Mouse (Mus musculus): ENCODE measurements at regions not wholly inside any gene's neighbourhood (a gene's known extent, or its start where the extent isn't known, plus 50 kb on each side); places are given as distances from the start of the nearest gene placed in this dataset.

DNA sequence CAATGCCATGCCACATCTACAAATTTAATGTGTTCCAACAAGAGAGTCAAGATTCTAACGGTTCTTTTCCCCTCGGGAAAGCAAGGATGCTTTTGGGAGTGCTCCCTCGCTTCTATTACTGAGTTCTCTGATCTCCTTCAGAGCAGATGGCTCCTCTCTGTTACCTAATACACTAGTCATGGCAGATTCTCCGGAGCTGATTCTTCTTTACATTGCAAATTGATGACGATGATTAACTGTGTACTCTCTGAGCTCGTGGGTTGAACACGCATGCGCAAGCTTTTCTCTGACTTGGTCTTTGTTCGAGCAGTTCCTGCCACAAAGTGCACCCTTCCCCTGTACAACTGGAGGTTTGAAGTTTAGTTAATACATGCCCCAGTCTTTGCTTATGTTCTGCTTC, 471.5 kb upstream of the Tenm4 start:
- H3K27ac ChIP-seq: no peak overlapping the region
- ATAC-seq (replicated peaks; ENCODE audit: low FRiP score): no peak
- no peaks in the 10 kb centered on the region for H3K27me3 ChIP-seq
- no peak overlapping the region for H3K9ac ChIP-seq
- 74% methylated on average over 9 of the region's 9 CpGs for WGBS
- no peaks in the 10 kb centered on the region for H3K36me3 ChIP-seq
- H3K4me2 ChIP-seq: no peak overlapping the region
- H3K4me3 ChIP-seq (replicated peaks): no peak overlapping the region
- no peaks in the 10 kb centered on the region for H3K4me1 ChIP-seq
- no peaks in the 10 kb centered on the region for H3K9me3 ChIP-seq (replicated peaks)

DNA sequence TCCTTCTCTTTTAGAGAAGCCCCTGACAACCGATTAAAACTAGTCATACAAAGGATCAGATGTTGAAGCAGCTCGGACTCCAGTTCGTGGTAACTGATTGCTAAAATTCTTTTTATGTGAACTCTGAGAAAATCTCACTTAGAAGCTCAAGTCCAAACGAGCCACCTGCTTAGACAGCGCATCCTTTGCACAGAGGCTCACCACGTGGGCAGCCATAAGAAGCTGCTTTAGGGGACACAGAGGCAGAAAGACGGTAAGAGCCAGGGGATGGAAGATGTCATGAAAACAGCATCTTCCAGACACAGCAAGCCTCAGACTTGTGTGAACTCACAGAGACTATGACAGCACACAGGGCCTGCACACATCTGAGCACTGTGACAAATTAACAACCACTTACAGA, 461.0 kb upstream of the Tenm4 start:
- no peak for ATAC-seq (replicated peaks; ENCODE audit: low FRiP score)
- Histone ChIP-seq H3K9me3 (replicated peaks) (no peaks in the 10 kb centered on the region), H3K9ac (no peak overlapping the region), H3K27ac (no peak overlapping the region), H3K4me1 (no peaks in the 10 kb centered on the region), H3K27me3 (no peaks in the 10 kb centered on the region), H3K36me3 (no peaks in the 10 kb centered on the region), H3K4me3 (replicated peaks) (no peak overlapping the region), H3K4me2 (no peak overlapping the region)
- 83% methylated on average over 7 of the region's 7 CpGs for WGBS

DNA sequence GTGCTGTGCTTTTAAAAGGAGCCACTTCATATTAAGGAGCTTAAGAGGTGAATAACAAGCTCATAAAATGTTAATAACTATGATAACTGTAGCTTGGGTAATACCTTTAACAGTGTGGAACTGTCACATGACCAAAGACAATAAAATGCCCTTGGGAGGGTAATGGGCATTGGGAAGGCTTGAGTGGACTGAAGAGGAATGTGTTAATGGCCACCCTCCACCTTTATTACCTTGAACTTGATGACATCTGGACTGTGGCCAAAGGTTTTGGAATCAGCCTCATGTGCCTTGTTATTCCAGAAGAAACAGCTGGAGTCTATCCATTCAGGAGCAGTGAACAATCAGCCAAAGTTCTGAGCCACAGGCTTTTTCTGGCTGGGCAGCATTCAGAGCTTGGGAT, 451.0 kb upstream of the Tenm4 start:
- Histone ChIP-seq H3K27me3 (no peaks in the 10 kb centered on the region), H3K4me1 (no peaks in the 10 kb centered on the region), H3K27ac (no peak overlapping the region), H3K4me2 (no peak overlapping the region), H3K9ac (no peak overlapping the region), H3K4me3 (replicated peaks) (no peak overlapping the region), H3K36me3 (no peaks in the 10 kb centered on the region), H3K9me3 (replicated peaks) (no peaks in the 10 kb centered on the region)
- no peak; the same call in 1 of the 2 replicates for ATAC-seq (replicated peaks; ENCODE audit: low FRiP score)

DNA sequence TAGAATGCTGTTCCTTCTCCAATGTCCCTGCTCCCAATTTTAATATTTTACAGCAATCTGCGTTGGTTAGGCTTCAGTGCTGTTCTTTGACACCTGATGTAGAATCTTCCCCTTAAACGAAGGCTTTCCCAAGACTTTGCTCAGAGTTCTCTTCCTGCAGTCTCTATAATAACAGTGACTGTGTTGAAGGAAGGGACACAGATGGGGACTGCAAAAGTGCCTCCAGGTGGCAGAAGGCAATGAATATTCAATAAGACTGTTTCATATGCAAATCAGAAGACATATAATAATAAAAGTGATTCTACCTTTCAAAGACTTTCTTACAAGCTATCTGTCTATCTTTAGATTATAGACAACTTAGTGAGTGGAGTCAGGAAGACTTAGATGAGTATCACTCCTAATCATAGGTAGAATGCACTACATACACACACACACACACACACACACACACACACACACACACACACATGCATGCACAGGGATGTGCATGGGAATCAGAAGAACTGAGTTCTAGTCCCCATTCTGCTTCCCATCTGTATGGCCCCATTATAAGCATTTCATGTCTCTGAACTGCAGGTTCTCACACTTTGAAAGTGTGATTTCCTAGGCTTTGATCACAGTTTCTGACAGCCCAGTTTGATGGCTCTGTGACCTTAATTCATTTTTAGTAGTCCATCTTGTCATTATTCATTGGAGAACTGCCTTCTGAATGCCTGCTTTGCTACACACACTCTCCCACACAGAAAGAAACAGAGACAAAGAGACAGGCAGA, 445.1 kb upstream of the Tenm4 start:
- Histone ChIP-seq H3K4me3 (replicated peaks) (no peak overlapping the region), H3K4me1 (no peaks in the 10 kb centered on the region), H3K4me2 (no peak overlapping the region), H3K9me3 (replicated peaks) (no peaks in the 10 kb centered on the region), H3K27me3 (no peaks in the 10 kb centered on the region), H3K36me3 (no peaks in the 10 kb centered on the region), H3K9ac (no peak overlapping the region), H3K27ac (no peak overlapping the region)
- no peak for ATAC-seq (replicated peaks; ENCODE audit: low FRiP score)
- WGBS: 79% methylated on average over 2 of the region's 2 CpGs

DNA sequence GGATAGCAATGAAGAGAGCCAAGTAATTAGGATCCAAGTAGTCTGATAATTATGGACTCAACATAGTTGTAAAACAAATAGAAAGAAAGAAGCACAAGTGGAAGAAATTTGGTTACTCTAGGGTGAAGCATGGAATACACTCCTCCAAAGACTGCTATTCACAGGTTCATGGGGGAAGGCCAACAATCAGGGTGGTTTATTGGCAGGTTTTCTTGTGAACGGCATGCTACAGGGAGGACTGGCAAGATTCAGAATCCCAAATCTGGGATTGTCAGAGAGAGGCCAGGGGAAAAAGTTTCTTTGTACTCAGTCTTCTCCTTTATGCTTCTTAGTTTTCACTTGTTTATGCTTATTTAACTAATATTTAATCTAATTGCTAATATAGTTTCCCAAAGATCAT, 437.2 kb upstream of the Tenm4 start:
- Histone ChIP-seq H3K4me3 (replicated peaks) (no peak overlapping the region), H3K27ac (no peak overlapping the region), H3K4me1 (no peaks in the 10 kb centered on the region), H3K9ac (no peak overlapping the region), H3K4me2 (no peak overlapping the region), H3K9me3 (replicated peaks) (no peaks in the 10 kb centered on the region), H3K36me3 (no peaks in the 10 kb centered on the region), H3K27me3 (no peaks in the 10 kb centered on the region)
- ATAC-seq (replicated peaks; ENCODE audit: low FRiP score): no peak
- 87% methylated on average over 1 of the region's 1 CpGs for WGBS

DNA sequence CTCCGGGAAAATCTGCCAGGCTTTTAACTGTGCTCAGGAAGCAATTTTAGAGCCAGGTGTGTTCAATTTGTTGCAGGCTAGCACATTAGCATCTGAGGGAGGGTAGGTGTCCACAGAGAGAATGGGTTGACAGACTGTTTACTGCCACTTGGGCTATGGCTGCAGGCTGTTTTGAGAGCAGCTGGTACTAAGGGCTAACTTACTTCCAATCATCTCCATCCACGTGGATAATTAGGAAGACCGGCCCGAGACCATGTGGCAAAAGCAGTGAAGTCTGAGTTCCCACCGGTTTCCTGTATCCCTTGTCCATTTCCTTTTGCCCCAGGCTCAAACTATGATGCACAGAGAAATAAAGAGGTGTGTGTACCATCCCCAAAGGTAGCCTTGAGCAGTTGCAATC, 436.5 kb upstream of the Tenm4 start:
- H3K27me3 ChIP-seq: no peaks in the 10 kb centered on the region
- ATAC-seq (replicated peaks; ENCODE audit: low FRiP score): no peak
- H3K4me1 ChIP-seq: no peaks in the 10 kb centered on the region
- no peaks in the 10 kb centered on the region for H3K9me3 ChIP-seq (replicated peaks)
- H3K27ac ChIP-seq: no peak overlapping the region
- no peak overlapping the region for H3K4me2 ChIP-seq
- H3K36me3 ChIP-seq: no peaks in the 10 kb centered on the region
- 61% methylated on average over 5 of the region's 5 CpGs for WGBS
- H3K4me3 ChIP-seq (replicated peaks): no peak overlapping the region
- H3K9ac ChIP-seq: no peak overlapping the region

DNA sequence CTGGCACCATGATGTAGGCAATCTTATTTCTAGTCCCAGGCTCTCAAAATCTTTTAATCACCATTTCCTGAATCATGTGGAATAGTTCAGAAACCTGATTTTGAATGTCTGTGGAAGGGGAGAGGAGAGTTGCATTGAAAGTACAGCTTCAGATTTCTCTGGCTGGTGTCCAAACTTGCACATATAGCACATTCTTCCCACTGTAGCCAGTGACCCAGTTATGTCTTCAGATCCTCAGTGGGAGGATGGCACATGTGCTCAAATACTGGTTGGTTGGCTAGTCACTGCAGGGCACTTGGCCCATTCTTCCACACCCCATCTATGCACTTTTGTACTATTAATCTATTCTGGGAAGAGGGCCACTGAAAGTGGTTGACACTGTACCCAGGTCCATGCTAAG, 434.3 kb upstream of the Tenm4 start:
- H3K9me3 ChIP-seq (replicated peaks): no peaks in the 10 kb centered on the region
- H3K4me2 ChIP-seq: no peak overlapping the region
- H3K4me3 ChIP-seq (replicated peaks): no peak overlapping the region
- H3K27ac ChIP-seq: no peak overlapping the region
- no peaks in the 10 kb centered on the region for H3K27me3 ChIP-seq
- H3K4me1 ChIP-seq: no peaks in the 10 kb centered on the region
- H3K9ac ChIP-seq: no peak overlapping the region
- no peaks in the 10 kb centered on the region for H3K36me3 ChIP-seq
- no peak for ATAC-seq (replicated peaks; ENCODE audit: low FRiP score)

DNA sequence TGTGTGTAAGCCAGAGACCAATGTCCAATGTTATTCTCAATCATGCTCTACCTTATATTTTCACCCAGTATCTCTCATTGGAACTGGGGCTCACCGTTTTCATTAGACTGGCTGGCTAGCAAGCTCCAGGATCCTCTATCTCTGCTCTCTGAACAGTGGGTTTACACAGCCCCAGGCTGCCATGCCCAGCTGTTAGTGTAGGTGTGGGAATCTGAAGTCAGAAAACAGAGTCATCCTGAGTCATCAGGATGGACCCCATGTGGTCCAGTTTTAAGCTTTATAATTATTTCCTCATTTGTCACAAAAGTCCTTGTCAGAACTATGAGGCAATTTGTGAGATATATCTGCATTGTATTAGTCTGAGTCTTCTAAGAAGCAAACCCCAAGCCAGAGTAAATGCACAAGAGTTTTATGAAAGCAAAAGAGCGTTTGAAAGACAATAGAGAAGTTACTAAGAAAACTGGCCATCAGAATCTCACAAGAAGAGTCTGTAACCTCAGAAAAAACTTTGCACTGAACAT, 432.3 kb upstream of the Tenm4 start:
- no peak overlapping the region for H3K9ac ChIP-seq
- no peaks in the 10 kb centered on the region for H3K4me1 ChIP-seq
- H3K9me3 ChIP-seq (replicated peaks): no peaks in the 10 kb centered on the region
- H3K27ac ChIP-seq: no peak overlapping the region
- WGBS: 76% methylated on average over 2 of the region's 2 CpGs
- no peak overlapping the region for H3K4me2 ChIP-seq
- no peaks in the 10 kb centered on the region for H3K27me3 ChIP-seq
- no peaks in the 10 kb centered on the region for H3K36me3 ChIP-seq
- H3K4me3 ChIP-seq (replicated peaks): no peak overlapping the region
- ATAC-seq (replicated peaks; ENCODE audit: low FRiP score): no peak

DNA sequence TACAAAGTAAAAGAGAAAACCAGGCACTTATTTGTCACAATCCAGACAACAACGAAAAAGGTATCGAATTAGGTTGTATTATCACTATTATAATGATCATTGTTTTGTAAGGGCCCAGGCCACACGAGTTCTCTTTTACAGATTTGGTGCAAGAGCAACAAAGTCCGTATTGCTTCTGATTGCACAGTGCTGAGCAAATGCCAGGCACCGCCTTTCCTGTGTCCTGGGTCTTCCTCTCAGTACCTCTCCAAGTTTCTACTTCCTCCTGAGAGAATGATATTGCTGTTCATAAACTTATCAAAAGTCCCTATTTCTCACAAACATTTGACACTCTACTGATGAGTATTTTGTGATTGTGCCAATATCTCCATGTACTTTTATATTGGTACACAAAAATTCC, 431.3 kb upstream of the Tenm4 start:
- no peak overlapping the region for H3K9ac ChIP-seq
- no peaks in the 10 kb centered on the region for H3K9me3 ChIP-seq (replicated peaks)
- 84% methylated on average over 5 of the region's 5 CpGs for WGBS
- no peak overlapping the region for H3K4me3 ChIP-seq (replicated peaks)
- H3K4me2 ChIP-seq: no peak overlapping the region
- ATAC-seq (replicated peaks; ENCODE audit: low FRiP score): no peak
- no peak overlapping the region for H3K27ac ChIP-seq
- H3K4me1 ChIP-seq: no peaks in the 10 kb centered on the region
- no peaks in the 10 kb centered on the region for H3K27me3 ChIP-seq
- H3K36me3 ChIP-seq: no peaks in the 10 kb centered on the region

DNA sequence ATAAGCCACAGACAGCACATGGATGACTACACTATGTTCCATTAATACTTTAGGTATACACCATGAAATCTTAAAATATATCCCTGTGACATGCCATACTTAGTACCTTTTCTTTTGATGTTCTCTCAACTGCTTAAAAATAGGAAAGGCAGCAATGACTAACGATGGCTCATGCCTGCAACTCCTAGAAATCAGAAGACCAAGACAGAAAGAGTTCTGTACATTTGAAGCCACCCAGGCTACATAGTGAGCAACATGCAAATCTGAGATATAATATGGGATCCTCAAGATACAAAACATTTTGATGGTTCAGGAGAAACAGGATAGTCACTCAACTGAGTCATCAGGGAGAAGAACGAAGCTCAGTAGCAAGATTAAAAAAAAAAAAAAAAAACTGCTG, 412.7 kb upstream of the Tenm4 start:
- H3K4me2 ChIP-seq: no peak overlapping the region
- H3K9me3 ChIP-seq (replicated peaks): no peaks in the 10 kb centered on the region
- H3K27ac ChIP-seq: no peak overlapping the region
- H3K4me1 ChIP-seq: no peaks in the 10 kb centered on the region
- WGBS: 85% methylated on average over 2 of the region's 2 CpGs
- H3K4me3 ChIP-seq (replicated peaks): no peak overlapping the region
- H3K36me3 ChIP-seq: no peaks in the 10 kb centered on the region
- H3K27me3 ChIP-seq: no peaks in the 10 kb centered on the region
- ATAC-seq (replicated peaks; ENCODE audit: low FRiP score): no peak
- H3K9ac ChIP-seq: no peak overlapping the region

DNA sequence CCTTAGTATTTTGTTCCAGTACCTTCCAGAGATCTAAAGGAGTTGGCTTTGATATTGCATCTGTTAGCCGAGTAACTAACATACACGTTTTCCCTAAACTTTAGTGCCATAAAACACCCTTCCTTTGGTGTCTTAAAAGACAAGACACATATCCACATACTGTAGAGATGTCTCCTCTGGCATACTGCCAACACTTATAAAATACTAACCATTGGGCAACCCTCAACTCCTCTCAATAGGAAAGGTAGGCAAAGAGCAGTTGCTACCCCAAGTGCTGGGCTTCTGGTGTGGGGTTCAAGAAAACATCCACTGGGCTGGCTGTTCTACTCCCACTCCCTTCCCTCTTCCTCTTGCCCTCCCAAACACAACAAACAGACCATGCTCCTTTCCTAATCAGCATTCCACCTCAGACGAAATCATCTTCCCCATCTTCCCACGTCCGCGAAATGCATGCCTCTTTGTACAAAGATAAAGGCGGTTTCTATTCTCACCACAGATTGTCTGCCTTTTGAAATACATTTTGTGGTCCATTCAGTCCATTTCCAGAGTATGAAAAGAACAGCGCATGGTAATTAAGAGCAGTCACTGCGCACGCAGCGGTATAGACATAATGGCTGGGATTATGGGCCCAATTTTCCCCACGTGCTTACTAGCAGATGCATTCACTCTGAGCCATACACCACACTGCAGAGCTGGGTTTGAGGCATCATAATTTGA, 409.9 kb upstream of the Tenm4 start:
- H3K27me3 ChIP-seq: no peaks in the 10 kb centered on the region
- H3K4me3 ChIP-seq (replicated peaks): no peak overlapping the region
- 88% methylated on average over 12 of the region's 12 CpGs for WGBS
- no peak for ATAC-seq (replicated peaks; ENCODE audit: low FRiP score)
- H3K9me3 ChIP-seq (replicated peaks): no peaks in the 10 kb centered on the region
- no peaks in the 10 kb centered on the region for H3K4me1 ChIP-seq
- no peaks in the 10 kb centered on the region for H3K36me3 ChIP-seq
- no peak overlapping the region for H3K27ac ChIP-seq
- no peak overlapping the region for H3K4me2 ChIP-seq
- no peak overlapping the region for H3K9ac ChIP-seq

DNA sequence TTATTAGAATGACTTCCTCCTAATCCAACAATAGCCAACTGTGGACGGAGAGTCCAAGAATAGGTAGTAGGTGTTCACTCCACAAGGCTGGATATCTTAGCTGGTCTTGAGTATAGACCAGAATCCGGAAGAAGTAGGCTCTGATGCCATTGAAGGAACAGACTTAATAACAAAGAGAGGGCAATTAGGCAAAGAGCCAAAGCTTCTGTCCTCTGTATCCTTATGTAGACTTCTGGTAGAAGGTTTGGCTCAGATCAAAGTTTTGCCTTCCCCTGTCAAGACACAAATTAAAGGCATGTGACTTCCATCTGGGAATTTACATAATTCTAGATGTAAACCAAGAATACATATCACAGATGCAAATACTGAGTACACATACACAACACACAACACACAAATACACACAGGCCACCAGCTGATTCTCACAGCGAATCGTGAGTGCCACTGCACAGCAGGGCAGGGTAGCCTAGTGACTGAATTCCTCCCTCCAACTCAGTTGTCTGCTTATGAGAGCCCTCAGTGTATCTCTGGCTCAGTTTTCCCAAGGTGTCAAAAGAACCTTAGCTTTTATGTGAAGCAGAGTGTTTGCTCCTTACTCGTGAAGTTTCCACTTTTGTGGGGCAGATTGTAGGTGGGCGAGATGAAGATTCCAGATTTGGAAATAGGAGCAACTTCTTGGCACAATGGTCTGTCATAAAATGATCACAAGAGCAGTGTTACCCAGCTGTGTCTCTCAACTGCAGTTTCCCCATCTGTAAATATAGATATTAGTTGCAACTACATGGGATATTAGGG, 404.5 kb upstream of the Tenm4 start:
- ATAC-seq (replicated peaks; ENCODE audit: low FRiP score): no peak
- WGBS: 86% methylated on average over 6 of the region's 6 CpGs
- H3K4me1 ChIP-seq: no peaks in the 10 kb centered on the region
- no peaks in the 10 kb centered on the region for H3K9me3 ChIP-seq (replicated peaks)
- no peak overlapping the region for H3K4me3 ChIP-seq (replicated peaks)
- H3K27me3 ChIP-seq: no peaks in the 10 kb centered on the region
- no peak overlapping the region for H3K9ac ChIP-seq
- no peak overlapping the region for H3K4me2 ChIP-seq
- no peak overlapping the region for H3K27ac ChIP-seq
- no peaks in the 10 kb centered on the region for H3K36me3 ChIP-seq
